ENCODE assay signal across 16 mouse cellular contexts in genomic region chr4:149226311-149226710, GRCm38 (mm10).
"Had no signal": no experiment of that assay in that cellular context is flagged by ENCODE, and none has a peak within 500 bp of the region (broad histone marks: within the 10 kb centered on the region; RNA-seq: fewer than 3 reads in every experiment).

No protein-coding gene starts in this region.

- H3K9me3 ChIP-seq: neural tube, embryonic 12.5 days; neural tube, embryonic 13.5 days; neural tube, embryonic 15.5 days; stomach, embryonic 15.5 days had no signal

- H3K4me1 ChIP-seq: neural tube, embryonic 12.5 days; stomach, embryonic 15.5 days had no signal

- H3K27me3 ChIP-seq: neural tube, embryonic 12.5 days; neural tube, embryonic 13.5 days; neural tube, embryonic 15.5 days; stomach, embryonic 15.5 days had no signal

- H3K9ac ChIP-seq: neural tube, embryonic 12.5 days; neural tube, embryonic 13.5 days; neural tube, embryonic 15.5 days; stomach, embryonic 15.5 days had no signal

- DNase-seq: right cerebral cortex, adult 18-20 months; right cerebral cortex, postnatal 14 days; right cerebral cortex, postnatal 25 days; right cerebral cortex, postnatal 4 days; spleen, adult 18-20 months; thymus, adult 18-20 months; thymus, adult 2 months; thymus, postnatal 14 days; thymus, postnatal 25 days; thymus, postnatal 36 days; thymus, postnatal 4 days had no signal

- H3K4me3 ChIP-seq: neural tube, embryonic 12.5 days; neural tube, embryonic 13.5 days; neural tube, embryonic 15.5 days; stomach, embryonic 15.5 days had no signal

- H3K4me2 ChIP-seq: neural tube, embryonic 12.5 days; neural tube, embryonic 13.5 days; neural tube, embryonic 15.5 days; stomach, embryonic 15.5 days had no signal

- H3K27ac ChIP-seq: neural tube, embryonic 12.5 days; neural tube, embryonic 13.5 days; neural tube, embryonic 15.5 days; stomach, embryonic 15.5 days; stomach, postnatal 0 days had no signal
